Mouse (Mus musculus): ENCODE measurements around the gene Ankrd13d.

- TF ChIP-seq POLR2A (IDR thresholded peaks at IDR 0.05; ENCODE audit: low read depth, low read length) (no peak), CTCF (IDR thresholded peaks at IDR 0.05; ENCODE audit: extremely low read depth, insufficient read depth, insufficient read length, insufficient replicate concordance) (no peak)
Observed at GRCm38 (mm10) chr19:4322134-4322533, 39.2 kb upstream of the Ankrd13d start.
